Mouse (Mus musculus) stomach, postnatal 0 days (tissue): ENCODE measurements around the gene Zfp985.
"Not testable (repeated sequence)": the region's sequence is repeated elsewhere in the genome, so short reads cannot be mapped to it uniquely, and the experiment has no call there.

Experiments
- CTCF ChIP-seq: IDR thresholded peaks from 2 replicates; pipeline ENCODE4 v1.5.1; 2016; ENCODE audit warnings: antibody characterized with exemption, low read depth, mild to moderate bottlenecking, moderate library complexity
- EP300 ChIP-seq: optimal IDR thresholded peaks from 2 replicates; pipeline ENCODE3; 2016; ENCODE audit warnings: antibody characterized with exemption

- not testable (repeated sequence) for TF ChIP-seq CTCF, EP300
These were observed 41.6 kb downstream of the Zfp985 start for GRCm38 (mm10) chr4:147594630-147595029.
